Mouse (Mus musculus) erythroblast, embryonic 14.5 days (primary cell): ENCODE data around the gene Pcgf6. TPM values are rescaled to one million over a fixed set of nuclear protein-coding genes. Genes with fewer than 3 reads are reported as not detected.

Source experiments
- H3K27me3 ChIP-seq: 2 replicates; pipeline ENCODE4 v1.6.1; 2012; ENCODE audit warnings: inconsistent platforms; ENCODE audit not compliant: control insufficient read depth
- H3K36me3 ChIP-seq: 2 replicates; pipeline ENCODE4 v1.6.1; 2012; ENCODE audit warnings: mild to moderate bottlenecking, inconsistent platforms; ENCODE audit not compliant: control insufficient read depth
- H3K4me1 ChIP-seq: 2 replicates; pipeline ENCODE4 v1.6.1; 2012; ENCODE audit warnings: inconsistent platforms; ENCODE audit not compliant: control insufficient read depth
- H3K4me3 ChIP-seq: replicated peaks from 2 replicates; pipeline ENCODE3; 2012; ENCODE audit warnings: moderate library complexity, mild to moderate bottlenecking, inconsistent platforms
- H3K9me3 ChIP-seq: 2 replicates; pipeline ENCODE4 v1.6.1; 2012; ENCODE audit warnings: low read length, inconsistent platforms, mixed read lengths; ENCODE audit not compliant: control insufficient read depth
- GATA1 ChIP-seq: IDR thresholded peaks from 2 replicates; pipeline ENCODE4 v1.6.1; 2012; ENCODE audit warnings: low read length, inconsistent platforms, mixed read lengths
- TAL1 ChIP-seq: IDR thresholded peaks from 3 replicates; pipeline ENCODE4 v1.6.1; 2012; ENCODE audit warnings: low read length, inconsistent platforms, mixed read lengths
- polyA plus RNA-seq: library from polyadenylated mRNA; stranded (reverse); fragments of >175 nt; gene quantifications from 2 replicates; pipeline ENCODE4 v1.2.3, GENCODE M21; 2012

Gene Pcgf6
- polyA plus RNA-seq, 1 experiment, result 0.46 TPM

- Histone ChIP-seq H3K36me3 (no peaks in the 10 kb centered on the region), H3K4me3 (no peak overlapping the region), H3K4me1 (peaks cover 12% of the 10 kb centered on the region), H3K9me3 (peaks cover 12% of the 10 kb centered on the region; the same call in 1 of the 2 replicates), H3K27me3 (peaks cover 90% of the 10 kb centered on the region)
- no peak for TF ChIP-seq GATA1
- TF ChIP-seq TAL1, result no peak
Measured at GRCm38 (mm10) chr19:47015965-47016364, 34.7 kb downstream of the Pcgf6 start.

DNA sequence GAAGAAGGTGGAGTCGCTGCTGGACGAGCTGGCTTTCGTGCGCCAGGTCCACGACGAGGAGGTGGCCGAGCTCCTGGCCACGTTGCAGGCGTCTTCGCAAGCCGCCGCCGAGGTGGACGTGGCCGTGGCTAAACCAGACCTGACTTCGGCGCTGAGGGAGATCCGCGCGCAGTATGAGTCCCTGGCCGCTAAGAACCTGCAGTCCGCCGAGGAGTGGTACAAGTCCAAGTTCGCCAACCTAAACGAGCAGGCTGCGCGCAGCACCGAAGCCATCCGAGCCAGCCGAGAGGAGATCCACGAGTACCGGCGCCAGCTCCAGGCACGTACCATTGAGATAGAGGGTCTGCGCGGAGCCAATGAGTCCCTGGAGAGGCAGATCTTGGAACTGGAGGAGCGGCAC is 35.3 kb downstream of the Pcgf6 start:
- Histone ChIP-seq H3K27me3 (peaks cover 90% of the 10 kb centered on the region), H3K9me3 (peaks cover 12% of the 10 kb centered on the region; the same call in 1 of the 2 replicates), H3K36me3 (no peaks in the 10 kb centered on the region), H3K4me1 (peaks cover 12% of the 10 kb centered on the region), H3K4me3 (no peak overlapping the region)
- TF ChIP-seq GATA1 (no peak), TAL1 (no peak)

GRCm38 (mm10) chr19:47014447-47015381 is 36.0 kb downstream of the Pcgf6 start, which contains the start of the genes Ina and Nt5c2:
Gene Ina (plus strand): TSS chr19:47014698.
Gene Nt5c2 (minus strand): TSS chr19:47015153.
- Histone ChIP-seq H3K9me3 (peaks cover 12% of the 10 kb centered on the region; the same call in 1 of the 2 replicates), H3K27me3 (peaks cover 92% of the 10 kb centered on the region), H3K36me3 (no peaks in the 10 kb centered on the region), H3K4me1 (peaks cover 12% of the 10 kb centered on the region), H3K4me3 (peak within 1 kb of the TSS; percentile 31)
- no peak for TF ChIP-seq TAL1
- no peak for TF ChIP-seq GATA1

GRCm38 (mm10) chr19:47014159-47014446 is 36.6 kb downstream of the Pcgf6 start:
- Histone ChIP-seq H3K4me1 (peaks cover 12% of the 10 kb centered on the region), H3K9me3 (peaks cover 12% of the 10 kb centered on the region; the same call in 1 of the 2 replicates), H3K36me3 (no peaks in the 10 kb centered on the region), H3K4me3 (no peak overlapping the region), H3K27me3 (peaks cover 88% of the 10 kb centered on the region)
- no peak for TF ChIP-seq TAL1
- TF ChIP-seq GATA1, result no peak

GRCm38 (mm10) chr19:47013340-47014158 is 37.2 kb downstream of the Pcgf6 start:
- Histone ChIP-seq H3K27me3 (peaks cover 87% of the 10 kb centered on the region), H3K36me3 (no peaks in the 10 kb centered on the region), H3K4me1 (peaks cover 12% of the 10 kb centered on the region), H3K9me3 (peaks cover 12% of the 10 kb centered on the region; the same call in 1 of the 2 replicates), H3K4me3 (no peak overlapping the region)
- no peak for TF ChIP-seq GATA1

DNA sequence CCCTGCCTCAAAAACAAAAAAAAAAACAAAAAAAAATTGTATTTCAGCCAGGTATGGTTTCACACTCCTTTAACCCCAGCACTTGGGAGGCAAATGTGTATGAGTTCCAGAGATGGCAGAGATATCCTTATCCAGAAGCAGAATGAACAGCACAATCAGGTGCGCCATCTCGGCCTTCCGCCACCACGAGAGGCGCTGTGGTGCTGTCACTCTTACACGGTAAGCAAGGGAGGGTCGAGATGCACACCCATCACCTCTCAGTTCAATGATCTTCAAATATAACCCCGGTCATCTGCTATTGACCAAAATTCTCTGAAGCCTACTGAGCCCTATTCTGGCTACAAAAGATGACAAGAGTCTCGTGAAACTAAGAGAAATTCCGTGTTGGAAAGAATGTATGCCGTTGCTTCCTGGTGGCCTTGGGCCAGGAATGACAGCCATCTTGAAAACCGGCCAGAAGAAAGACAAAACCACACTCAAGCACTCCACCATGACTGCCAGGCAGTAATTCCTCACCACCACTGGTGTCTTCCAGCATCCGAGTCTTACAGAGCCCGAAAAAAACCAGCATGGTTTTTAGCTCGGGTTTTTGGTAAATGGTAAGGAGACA is 38.1 kb downstream of the Pcgf6 start:
- Histone ChIP-seq H3K36me3 (no peaks in the 10 kb centered on the region), H3K27me3 (peaks cover 79% of the 10 kb centered on the region)

DNA sequence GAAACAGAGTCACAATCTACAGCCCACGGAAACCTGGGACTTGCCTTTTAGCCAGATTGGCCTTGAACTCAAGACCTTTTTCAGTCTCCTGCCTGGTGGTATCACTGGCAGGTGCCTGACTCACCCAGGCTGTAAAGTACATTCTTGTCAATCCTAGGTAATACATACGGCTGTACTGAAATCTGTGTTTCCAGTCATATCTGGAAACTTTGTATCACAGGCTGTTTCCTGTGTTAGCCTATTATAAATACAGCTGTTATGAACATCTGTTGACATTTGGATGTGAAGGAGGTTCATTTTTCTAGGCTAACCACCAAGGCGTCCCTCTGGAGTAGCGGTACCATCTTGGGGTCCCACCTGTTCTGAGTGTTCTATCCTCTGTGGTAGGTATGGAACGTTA is 40.8 kb downstream of the Pcgf6 start:
- H3K4me1 ChIP-seq, result peaks cover 5% of the 10 kb centered on the region
- TF ChIP-seq GATA1, result no peak
- no peak for TF ChIP-seq TAL1
- H3K27me3 ChIP-seq, result peaks cover 53% of the 10 kb centered on the region
- H3K4me3 ChIP-seq, result no peak overlapping the region
- peaks cover 5% of the 10 kb centered on the region; the same call in 1 of the 2 replicates for H3K9me3 ChIP-seq
- no peaks in the 10 kb centered on the region for H3K36me3 ChIP-seq

More for the DNA sequence above, 38.1 kb downstream of the Pcgf6 start:
- H3K9me3 ChIP-seq, result peaks cover 12% of the 10 kb centered on the region; the same call in 1 of the 2 replicates
- TF ChIP-seq TAL1, result no peak
- no peak for TF ChIP-seq GATA1
- H3K4me3 ChIP-seq, result no peak overlapping the region
- H3K4me1 ChIP-seq, result peaks cover 12% of the 10 kb centered on the region

- H3K36me3 ChIP-seq, result no peaks in the 10 kb centered on the region
- H3K4me3 ChIP-seq, result no peak overlapping the region
- TF ChIP-seq TAL1 (no peak), GATA1 (no peak)
- no peaks in the 10 kb centered on the region; the same call in 1 of the 2 replicates for H3K9me3 ChIP-seq
- no peaks in the 10 kb centered on the region; the same call in 1 of the 2 replicates for H3K4me1 ChIP-seq
- H3K27me3 ChIP-seq, result peaks cover 51% of the 10 kb centered on the region
Measured at GRCm38 (mm10) chr19:47009420-47009819, 41.3 kb downstream of the Pcgf6 start.

GRCm38 (mm10) chr19:47006321-47006720 is 44.4 kb downstream of the Pcgf6 start:
- Histone ChIP-seq H3K4me1 (no peaks in the 10 kb centered on the region; the same call in 1 of the 2 replicates), H3K27me3 (peaks cover 21% of the 10 kb centered on the region), H3K36me3 (no peaks in the 10 kb centered on the region), H3K4me3 (no peak overlapping the region), H3K9me3 (no peaks in the 10 kb centered on the region; the same call in 1 of the 2 replicates)
- no peak for TF ChIP-seq GATA1
- no peak for TF ChIP-seq TAL1
